Mouse (Mus musculus) CD8-positive naive resting alpha-beta T cell, adult 2 months (primary cell): ENCODE results near the gene Plekho2.

ENCODE experiments used
- DNase-seq, 2 experiments: peaks; one replicate each; pipeline ENCODE4 v3.0.0; 2022; ENCODE audit warnings: low read depth in 2 of 2, low spot score in 2 of 2

Gene Plekho2

GRCm38 (mm10) chr9:65579781-65580371 is at the start of gene Plekho2:
TSS of gene Plekho2 (minus strand) at chr9:65580040.
- peak; percentile 83 to 84 for DNase-seq

- no peak for DNase-seq
Observed at GRCm38 (mm10) chr9:65629025-65629766, 49.4 kb upstream of the Plekho2 start, which contains the start of gene Rbpms2. TSS of gene Rbpms2 (plus strand) at chr9:65629648.

- no peak for DNase-seq
Observed at GRCm38 (mm10) chr9:65624266-65624665, 44.4 kb upstream of the Plekho2 start.

GRCm38 (mm10) chr9:65622826-65623225 is 43.0 kb upstream of the Plekho2 start:
- DNase-seq = no peak

- DNase-seq = no peak
Observed at GRCm38 (mm10) chr9:65621666-65622065, 41.8 kb upstream of the Plekho2 start.

- DNase-seq = no peak
Observed at GRCm38 (mm10) chr9:65621196-65621595, 41.4 kb upstream of the Plekho2 start.

GRCm38 (mm10) chr9:65619311-65619710 is 39.5 kb upstream of the Plekho2 start:
- no peak for DNase-seq

- DNase-seq = no peak
Observed at GRCm38 (mm10) chr9:65613098-65613497, 33.3 kb upstream of the Plekho2 start.

GRCm38 (mm10) chr9:65611969-65612486 is 32.2 kb upstream of the Plekho2 start:
- DNase-seq = no peak

GRCm38 (mm10) chr9:65607120-65607519 is 27.3 kb upstream of the Plekho2 start:
- no peak for DNase-seq

GRCm38 (mm10) chr9:65606321-65607109 is 26.7 kb upstream of the Plekho2 start:
- DNase-seq = no peak

- no peak for DNase-seq
Observed at GRCm38 (mm10) chr9:65605471-65606136, 25.8 kb upstream of the Plekho2 start.

- peak in 1 of 2 experiments; percentile 9 for DNase-seq
Observed at GRCm38 (mm10) chr9:65603401-65604102, 23.7 kb upstream of the Plekho2 start.

GRCm38 (mm10) chr9:65600951-65601350 is 21.1 kb upstream of the Plekho2 start:
- no peak for DNase-seq

- peak in 1 of 2 experiments; percentile 39 for DNase-seq
Observed at GRCm38 (mm10) chr9:65598765-65599249, 19.0 kb upstream of the Plekho2 start.

GRCm38 (mm10) chr9:65593596-65593995 is 13.8 kb upstream of the Plekho2 start:
- no peak for DNase-seq

GRCm38 (mm10) chr9:65592721-65593120 is 12.9 kb upstream of the Plekho2 start:
- no peak for DNase-seq

- no peak for DNase-seq
Observed at GRCm38 (mm10) chr9:65589091-65589490, 9.3 kb upstream of the Plekho2 start.

GRCm38 (mm10) chr9:65587573-65588358 is 7.9 kb upstream of the Plekho2 start:
- peak; percentile 29 for DNase-seq

- no peak for DNase-seq
Observed at GRCm38 (mm10) chr9:65587270-65587572, 7.4 kb upstream of the Plekho2 start.
